Mouse (Mus musculus): ENCODE data around the gene Phf19. TPM values are rescaled to one million over a fixed set of nuclear protein-coding genes. Genes with fewer than 3 reads are reported as not detected.

The Phf19 gene
- polyA plus RNA-seq, 1 experiment = 1.2 TPM

DNA sequence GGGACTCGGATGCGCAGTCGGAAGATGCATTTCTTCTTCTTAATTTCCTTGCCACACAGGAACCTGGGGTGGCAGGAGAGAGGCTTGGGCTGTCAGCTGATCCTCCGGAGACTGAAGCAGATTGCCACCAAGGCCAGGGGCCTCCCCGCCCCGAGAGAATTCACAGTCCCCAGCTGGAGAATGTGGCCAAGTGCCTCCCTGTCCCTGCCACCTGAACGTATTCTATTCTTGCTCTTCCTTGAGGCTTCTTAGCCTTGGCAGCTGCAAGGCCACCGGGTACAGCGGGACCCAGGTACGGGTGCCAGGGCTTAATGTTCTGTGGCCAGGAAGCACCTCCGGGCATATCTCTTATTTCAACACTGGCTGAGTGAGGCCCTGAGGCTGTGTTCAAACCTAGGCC is 14.1 kb downstream of the Phf19 start:
- DNase-seq (ENCODE audit: extremely low spot score in 1 of 2, low spot score in 1 of 2) = no peak

DNA sequence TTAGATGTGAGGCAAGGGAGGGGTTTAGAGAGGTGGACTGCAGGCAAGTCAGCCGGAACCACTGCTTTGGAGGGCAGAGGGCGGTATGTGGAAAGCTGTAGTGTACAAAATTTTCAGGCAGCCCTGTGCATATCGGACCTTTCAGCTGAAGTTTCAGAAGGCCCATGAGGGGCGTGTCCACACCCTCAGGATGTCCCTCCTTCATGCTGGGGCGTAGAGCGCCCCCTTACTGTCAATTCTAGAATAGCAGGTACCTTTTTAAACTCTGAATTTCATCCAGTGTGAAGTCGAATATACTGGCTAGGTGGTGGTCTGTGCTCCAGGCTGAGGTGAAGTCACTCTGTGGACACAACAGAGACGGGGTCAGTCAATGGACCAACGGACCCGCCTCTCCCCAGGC is 16.0 kb downstream of the Phf19 start:
- no peak for DNase-seq (ENCODE audit: extremely low spot score in 1 of 2, low spot score in 1 of 2)

DNA sequence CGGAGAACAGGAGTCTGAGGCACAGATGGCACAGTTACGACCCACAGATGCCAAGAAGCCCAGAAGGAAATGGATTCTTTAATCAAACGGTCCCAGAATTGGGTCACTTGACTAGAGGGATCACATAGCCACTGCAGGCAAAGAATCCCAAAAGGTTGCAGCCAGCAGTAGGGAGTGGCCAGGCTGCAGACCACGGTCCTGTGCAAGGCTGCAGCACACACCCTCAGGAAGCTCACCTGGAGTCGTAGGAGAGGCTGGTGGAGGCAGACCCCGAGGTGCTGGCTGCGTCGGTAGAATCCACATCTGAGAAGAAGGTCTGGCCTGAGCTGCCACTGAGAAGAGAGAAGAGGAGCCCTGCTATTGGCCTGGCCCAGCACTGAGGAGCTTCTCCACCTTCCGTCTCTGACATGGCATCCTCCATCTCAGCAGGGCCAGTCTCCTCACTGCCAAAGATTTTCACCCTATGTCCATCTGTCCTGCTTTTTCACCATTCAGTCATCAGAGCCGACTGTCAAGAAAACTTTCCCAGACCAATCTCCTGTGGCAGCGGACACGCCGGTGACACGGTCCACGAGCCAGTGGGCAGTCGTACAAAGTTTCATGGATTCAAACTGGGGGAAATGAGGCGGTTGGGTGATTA is 16.9 kb downstream of the Phf19 start:
- DNase-seq (ENCODE audit: extremely low spot score in 1 of 2, low spot score in 1 of 2) = no peak

DNA sequence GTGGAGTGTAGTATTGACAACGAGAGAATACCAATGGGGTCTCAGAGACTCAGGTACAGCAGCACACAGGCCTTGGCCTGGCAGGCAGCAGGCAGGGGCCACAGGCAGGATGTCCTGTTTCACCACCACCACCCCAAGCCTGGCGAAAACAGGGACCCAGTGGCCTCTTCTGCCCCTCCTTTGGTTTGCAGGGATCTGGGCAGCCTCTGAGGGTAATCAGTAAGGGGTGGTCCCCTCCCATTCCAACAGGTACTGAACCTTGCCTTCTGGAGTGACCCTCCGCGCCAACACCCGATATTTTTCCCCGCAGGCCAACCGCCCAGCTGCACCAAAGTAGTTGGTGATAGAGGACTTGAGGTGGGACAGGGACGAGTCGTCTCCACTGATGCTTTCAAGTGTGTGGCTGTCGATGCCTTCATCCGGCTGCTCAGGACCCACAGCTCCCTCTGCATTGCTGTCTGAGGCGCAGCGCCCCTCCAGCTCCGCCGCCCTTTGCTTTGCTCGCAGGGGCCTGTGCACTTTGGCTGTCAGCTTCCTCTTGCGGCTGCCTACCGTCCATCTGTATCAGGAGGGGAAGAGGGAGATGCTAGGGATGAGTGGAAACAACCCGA is 18.2 kb downstream of the Phf19 start:
- DNase-seq (ENCODE audit: extremely low spot score in 1 of 2, low spot score in 1 of 2) = no peak

DNA sequence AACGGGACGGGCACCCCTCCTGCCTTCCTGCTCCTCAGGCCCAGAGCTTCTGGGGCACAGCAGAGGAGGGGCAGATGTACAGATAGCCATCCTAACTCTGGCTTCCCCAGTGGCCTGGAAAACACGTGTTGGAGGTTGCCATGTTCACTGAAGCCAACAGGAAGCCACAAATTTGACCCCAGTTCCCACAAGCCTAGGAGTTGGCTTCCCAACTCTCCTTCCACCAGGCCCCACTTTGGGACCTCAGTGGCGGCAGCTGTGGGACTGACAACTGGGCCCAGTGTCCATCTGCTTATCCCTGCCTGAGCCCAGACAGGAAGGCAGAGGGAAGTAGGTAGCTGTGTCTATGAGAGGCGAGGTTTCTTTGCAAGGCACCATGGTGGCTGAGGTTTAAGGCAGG is 19.9 kb downstream of the Phf19 start:
- DNase-seq (ENCODE audit: extremely low spot score in 1 of 2, low spot score in 1 of 2) = no peak

DNA sequence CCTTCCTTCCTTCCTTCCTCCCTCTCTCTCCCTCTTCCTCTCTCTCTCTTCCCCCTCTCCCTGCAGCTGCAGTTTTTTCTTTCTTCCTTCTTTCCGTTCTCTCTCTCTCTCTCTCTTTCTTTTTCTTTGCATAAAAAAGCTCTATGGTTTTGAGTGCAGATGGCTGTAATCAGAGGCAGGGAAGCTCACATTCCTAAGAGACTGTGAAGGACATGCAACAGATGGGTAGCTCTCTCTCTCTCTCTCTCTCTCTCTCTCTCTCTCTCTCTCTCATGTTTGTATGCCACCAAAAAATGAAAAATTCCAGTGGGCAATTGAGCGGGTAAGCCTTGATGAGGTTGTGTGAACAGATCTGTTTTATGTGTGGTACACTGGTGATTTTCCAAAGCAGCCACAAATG is 29.6 kb downstream of the Phf19 start:
- DNase-seq (ENCODE audit: extremely low spot score in 1 of 2, low spot score in 1 of 2) = no peak

DNA sequence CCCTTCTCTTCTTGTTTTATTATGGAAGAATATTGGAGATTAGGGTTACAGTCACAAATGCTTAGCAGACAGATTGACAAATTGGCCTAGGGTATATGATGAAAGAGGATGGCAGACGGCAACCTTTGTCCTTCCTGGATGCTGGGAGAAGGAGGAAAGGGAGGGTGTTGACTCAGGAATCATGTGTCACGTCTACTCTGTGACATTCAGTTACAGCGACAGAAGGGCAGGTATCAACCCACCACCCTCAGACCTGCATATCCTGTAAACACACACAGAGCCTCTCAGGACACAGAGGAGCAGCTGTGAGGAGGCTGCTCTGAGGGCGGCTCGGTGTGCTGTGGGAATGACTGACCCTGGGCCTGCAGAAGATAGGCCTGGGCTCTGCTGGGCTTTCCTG is 30.6 kb downstream of the Phf19 start:
- no peak for DNase-seq (ENCODE audit: extremely low spot score in 1 of 2, low spot score in 1 of 2)

DNA sequence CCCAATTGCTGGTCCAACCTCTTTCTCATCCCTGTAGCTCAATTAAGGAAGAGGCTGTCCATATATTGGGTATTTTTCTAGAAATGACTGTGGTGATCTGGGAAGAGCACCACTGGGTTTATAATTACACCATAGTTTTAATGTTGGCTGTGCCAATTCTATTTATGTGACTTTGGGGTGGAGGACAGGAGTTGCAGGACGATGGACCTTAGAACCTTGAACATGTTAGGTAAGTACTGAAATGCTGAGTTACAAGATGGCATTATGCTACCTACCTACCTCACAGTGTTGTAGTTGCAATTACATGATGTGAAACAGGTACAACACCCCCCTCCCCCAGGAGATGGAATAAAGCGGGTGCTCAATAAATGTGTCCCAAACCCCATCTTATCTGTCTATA is 31.1 kb downstream of the Phf19 start:
- no peak for DNase-seq (ENCODE audit: extremely low spot score in 1 of 2, low spot score in 1 of 2)

DNA sequence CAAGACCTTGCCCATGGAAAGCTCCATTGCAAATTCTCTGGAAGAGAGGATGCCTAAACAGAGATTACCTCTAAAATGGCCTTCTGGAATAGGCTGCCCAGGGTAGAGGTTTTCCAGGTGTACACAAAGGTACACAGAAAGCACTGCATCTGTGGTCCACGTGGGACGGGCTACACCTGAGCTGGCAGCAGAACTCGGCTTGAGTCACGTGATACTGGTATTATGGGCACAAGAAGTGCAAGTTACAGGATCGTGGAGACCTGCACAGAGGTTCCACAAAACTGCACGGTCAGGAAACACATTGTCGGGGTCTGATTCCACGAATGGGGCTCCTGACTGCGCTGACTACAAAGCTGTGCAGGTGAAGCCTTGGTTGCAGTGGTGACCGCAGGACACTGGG is 33.8 kb downstream of the Phf19 start:
- DNase-seq (ENCODE audit: extremely low spot score in 1 of 2, low spot score in 1 of 2) = no peak

DNA sequence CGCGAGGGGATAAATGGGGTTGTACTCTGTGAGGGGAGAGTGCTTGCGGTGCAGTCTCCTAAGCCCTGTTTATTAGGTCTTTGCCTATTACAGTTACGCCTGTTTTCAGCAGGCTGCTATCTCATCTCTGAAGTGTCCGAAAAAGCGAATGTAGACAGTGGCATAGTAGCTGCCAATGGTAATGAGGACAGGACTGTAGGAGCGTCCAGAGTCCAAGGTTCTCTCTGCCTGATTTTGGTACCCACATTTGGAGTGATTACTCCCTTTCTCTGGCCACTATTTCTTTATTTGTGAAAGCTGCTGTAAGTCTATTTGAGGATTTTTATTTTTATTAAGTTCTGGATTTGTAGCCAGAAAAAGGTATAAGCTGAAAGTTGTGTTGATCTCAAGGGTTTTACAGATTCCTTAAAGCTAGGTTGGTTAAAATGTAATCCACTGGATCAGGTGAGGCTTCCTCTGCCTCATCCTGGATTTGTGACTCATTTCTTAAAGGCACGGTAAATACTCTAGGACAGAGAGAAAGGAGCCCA is 38.9 kb downstream of the Phf19 start, which contains the start of gene Psmd5:
Gene Psmd5 (minus strand): TSS at position 153 of the 530 bp plus-strand sequence.
- DNase-seq (ENCODE audit: extremely low spot score in 1 of 2, low spot score in 1 of 2) = no peak

DNA sequence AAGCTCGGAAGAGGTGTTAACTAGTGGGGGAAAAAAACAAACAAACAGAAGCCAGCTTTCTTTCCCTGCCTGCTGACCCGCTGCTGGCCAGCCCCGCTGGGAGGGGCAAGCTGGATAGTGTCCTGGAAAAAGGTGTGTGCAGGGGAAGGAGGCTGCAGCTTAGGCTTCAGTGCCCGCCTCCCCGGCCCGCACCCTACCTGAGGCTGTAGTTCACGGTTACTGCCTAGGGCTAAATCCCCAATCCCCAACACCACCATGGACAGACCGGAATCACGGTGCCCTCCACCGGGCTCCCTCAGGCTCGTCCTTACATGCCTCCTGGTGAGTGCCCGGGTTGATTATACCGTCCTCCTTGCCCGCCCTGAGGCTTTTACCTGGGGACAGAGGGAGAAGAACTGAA is 39.6 kb downstream of the Phf19 start, which contains the start of gene Cutal:
Gene Cutal (plus strand): TSS at position 126 of the 400 bp plus-strand sequence.
- DNase-seq (ENCODE audit: extremely low spot score in 1 of 2, low spot score in 1 of 2) = no peak

DNA sequence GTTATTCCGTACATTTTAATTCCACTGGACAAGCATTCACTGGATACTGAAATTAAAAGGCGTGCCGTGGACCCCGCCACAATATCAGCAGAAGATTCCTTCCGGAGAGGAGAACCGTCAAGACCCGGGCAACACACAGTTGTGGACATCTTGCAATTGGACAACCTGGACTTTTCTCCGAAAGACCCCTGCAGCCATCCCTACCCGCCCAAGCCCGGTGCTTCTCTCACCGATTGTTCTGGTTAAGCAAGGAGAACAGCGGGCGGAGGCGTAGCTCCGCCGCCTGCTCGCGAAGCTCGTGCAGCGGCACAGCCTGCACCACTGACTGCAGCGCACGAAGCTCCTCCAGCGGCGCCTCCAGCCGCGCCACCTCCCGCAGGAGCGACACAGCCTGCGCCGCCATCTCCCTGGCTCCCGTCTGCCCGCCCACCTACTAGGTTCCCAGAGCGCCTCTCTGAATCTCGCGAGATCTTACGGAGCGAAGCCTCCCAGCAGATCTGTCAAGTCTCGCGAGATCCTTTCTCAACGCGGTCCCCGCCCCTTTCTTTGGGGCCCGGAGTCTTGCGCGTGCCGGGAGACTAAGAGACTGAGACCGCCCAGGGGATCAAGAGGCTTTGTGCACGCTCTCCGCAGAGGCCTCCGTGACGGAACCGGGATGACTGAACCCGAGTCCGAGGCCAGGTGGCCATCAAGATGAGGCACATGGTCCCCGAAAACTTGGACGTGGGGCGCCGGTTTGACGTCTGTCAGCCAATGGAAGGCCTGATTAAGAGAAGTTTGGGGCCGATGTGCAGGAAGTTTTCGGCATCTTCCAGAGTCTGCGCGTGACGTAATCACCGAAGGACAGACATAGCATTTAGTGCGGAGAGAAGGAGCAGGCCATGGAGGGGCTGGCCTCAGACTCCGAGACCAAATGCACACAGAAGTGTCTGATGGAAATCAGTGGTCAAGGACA is 43.0 kb downstream of the Phf19 start:
- peak; percentile 89 to 95 for DNase-seq (ENCODE audit: extremely low spot score in 1 of 2, low spot score in 1 of 2)

DNA sequence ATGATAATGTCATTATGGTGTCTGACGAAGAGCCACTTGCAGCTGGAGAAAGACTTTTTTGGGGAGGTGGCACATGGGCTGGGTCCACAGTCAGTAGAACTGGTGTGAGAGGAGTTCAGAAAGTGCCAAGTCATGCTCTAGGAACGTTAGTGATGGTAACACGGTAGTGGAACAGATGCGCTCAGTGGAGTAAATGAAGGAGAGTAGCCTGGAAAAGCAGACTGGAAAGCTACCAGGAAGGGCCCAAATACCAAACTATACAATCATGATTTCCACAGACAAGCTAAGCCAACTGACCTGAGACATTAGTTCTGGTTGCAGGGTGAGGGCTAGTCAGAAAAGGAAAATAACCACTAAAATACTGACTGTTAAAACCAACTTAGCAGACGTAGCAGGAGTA is 44.1 kb downstream of the Phf19 start:
- DNase-seq (ENCODE audit: extremely low spot score in 1 of 2, low spot score in 1 of 2) = peak in 1 of 2 experiments; percentile 11

DNA sequence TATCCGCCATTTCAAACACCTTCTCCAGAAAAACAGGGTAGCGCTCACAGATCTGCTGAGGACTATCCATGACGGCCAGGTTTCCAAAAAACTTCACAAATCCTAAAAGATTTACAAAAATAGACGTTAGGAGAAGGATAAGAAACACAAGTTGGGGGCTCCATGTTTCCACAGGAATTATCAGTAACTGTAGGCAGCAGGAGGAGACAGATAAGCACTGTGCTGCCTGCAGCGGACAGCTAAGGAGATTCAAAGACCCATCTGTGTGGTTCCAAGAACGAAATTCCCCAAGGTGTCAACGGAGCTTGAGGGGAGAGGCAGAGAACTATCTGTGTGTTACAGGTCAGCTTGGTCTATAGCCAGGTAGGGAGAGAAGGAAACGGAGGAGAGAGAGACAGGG is 56.1 kb downstream of the Phf19 start:
- DNase-seq (ENCODE audit: extremely low spot score in 1 of 2, low spot score in 1 of 2) = no peak

DNA sequence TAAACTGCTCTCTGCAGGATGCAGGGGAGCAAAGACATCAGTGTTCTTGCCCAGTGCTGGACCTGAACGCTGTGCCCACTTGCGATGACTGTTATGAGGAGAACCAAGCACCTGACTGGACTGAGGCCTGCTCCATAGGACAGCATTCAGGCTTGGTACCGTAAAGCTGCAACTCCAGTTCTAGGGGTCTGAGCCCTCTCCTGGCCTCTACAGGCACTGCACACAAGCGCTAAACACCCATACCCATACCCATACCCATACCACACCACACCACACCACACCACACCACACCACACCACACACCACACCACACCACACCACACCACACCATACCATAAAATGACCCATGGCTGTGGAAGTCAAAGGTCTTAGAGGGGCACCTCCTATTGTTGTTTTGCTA is 58.6 kb downstream of the Phf19 start:
- DNase-seq (ENCODE audit: extremely low spot score in 1 of 2, low spot score in 1 of 2) = no peak

DNA sequence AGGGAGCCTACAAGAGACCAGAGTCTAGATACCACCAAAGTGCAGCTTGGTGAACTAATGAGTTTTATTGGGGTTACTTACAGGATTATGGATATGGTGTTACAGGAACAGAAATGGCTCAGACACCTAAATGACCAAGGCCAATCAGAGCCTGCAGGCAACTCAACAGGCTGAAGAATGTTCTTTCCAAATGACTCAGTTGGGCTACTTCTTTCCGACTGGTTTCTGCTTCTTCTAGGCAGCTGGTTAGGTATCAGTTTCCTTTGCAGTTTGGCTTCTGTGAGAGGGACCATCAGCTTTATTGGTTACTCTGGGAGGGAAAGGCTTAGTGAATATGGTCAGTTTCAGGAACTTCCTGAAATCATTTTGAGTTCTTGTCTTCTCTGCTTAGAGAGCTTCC is 66.1 kb downstream of the Phf19 start:
- no peak for DNase-seq (ENCODE audit: extremely low spot score in 1 of 2, low spot score in 1 of 2)

Other genes with a start within 250 kb of the Phf19 start
- 43.8 and 53.8 TPM in 2 replicates for gene Gapvd1, start 158.8 kb downstream of the Phf19 start, polyA plus RNA-seq (2012; rRNA removed)
- gene Hspa5, start 142.1 kb downstream of the Phf19 start, polyA plus RNA-seq (2012; rRNA removed) = 207 and 209 TPM in 2 replicates
- 37.0 and 38.3 TPM in 2 replicates for gene Rabepk, start 114.1 kb downstream of the Phf19 start, polyA plus RNA-seq (2012; rRNA removed)
- 76.5 and 80.3 TPM in 2 replicates for gene Fbxw2, start 87.7 kb downstream of the Phf19 start, polyA plus RNA-seq (2012; rRNA removed)
- not detected in 2 replicates for gene Gm34653, start 81.0 kb downstream of the Phf19 start, polyA plus RNA-seq (2012; rRNA removed)
- gene Cutal, start 39.6 kb downstream of the Phf19 start, polyA plus RNA-seq (2012; rRNA removed) = 0.55 and 0.58 TPM in 2 replicates
- 35.2 and 44.2 TPM in 2 replicates for gene Psmd5, start 39.1 kb downstream of the Phf19 start, polyA plus RNA-seq (2012; rRNA removed)
- 3.5 and 4.8 TPM in 2 replicates for gene Traf1, start 47.7 kb upstream of the Phf19 start, polyA plus RNA-seq (2012; rRNA removed)
- gene Hc, start 147.4 kb upstream of the Phf19 start, polyA plus RNA-seq (2012; rRNA removed) = 0.48 and 0.50 TPM in 2 replicates
- gene AI182371, start 187.5 kb upstream of the Phf19 start, polyA plus RNA-seq (2012; rRNA removed) = 0.69 and 0.74 TPM in 2 replicates
- gene Cntrl, start 195.5 kb upstream of the Phf19 start, polyA plus RNA-seq (2012; rRNA removed) = 15.0 and 15.9 TPM in 2 replicates

Measured in frontal cortex, adult 2 months (tissue).